Mouse (Mus musculus): ENCODE data around the gene Cog5.

Cog5 gene

GRCm38 (mm10) chr12:31983769-31984168, 329.1 kb downstream of the Cog5 start:
- no peak for DNase-seq (ENCODE audit: extremely low spot score)

- no peak for DNase-seq (ENCODE audit: extremely low spot score)
Observed at GRCm38 (mm10) chr12:31984206-31984605, 329.5 kb downstream of the Cog5 start.

- DNase-seq (ENCODE audit: extremely low spot score) = no peak
Observed at GRCm38 (mm10) chr12:31984664-31985063, 330.0 kb downstream of the Cog5 start.

GRCm38 (mm10) chr12:31985738-31986137, 331.1 kb downstream of the Cog5 start:
- DNase-seq (ENCODE audit: extremely low spot score) = no peak

DNA sequence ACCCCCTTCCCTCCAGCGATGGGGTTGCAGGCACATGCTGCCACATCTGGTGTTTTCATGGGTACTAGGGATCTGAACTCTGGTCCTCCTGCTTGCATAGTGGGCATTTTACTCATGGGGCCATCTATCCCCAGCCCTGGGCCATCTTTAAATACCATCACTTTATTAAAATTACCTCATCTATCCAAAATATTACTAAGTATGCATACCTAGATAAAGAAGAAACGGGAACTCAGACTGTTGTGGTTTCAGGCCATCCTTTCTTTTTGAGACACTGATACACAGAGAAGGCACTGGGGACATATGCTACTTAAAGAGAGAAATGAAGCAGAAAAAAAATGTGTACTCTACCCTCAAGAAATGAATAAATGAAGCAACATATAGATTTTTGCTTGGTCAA, 331.8 kb downstream of the Cog5 start:
- no peak for DNase-seq (ENCODE audit: extremely low spot score)
